Mouse (Mus musculus): ENCODE measurements around the gene Crhbp.

- no peak for TF ChIP-seq CTCF (IDR thresholded peaks at IDR 0.05; ENCODE audit: low read depth)
- TF ChIP-seq EP300 (IDR thresholded peaks at IDR 0.05; ENCODE audit: low read depth) = no peak
Measured at GRCm38 (mm10) chr13:95393242-95393641, 51.5 kb downstream of the Crhbp start.

Measured in heart, postnatal 0 days (tissue).